Mouse (Mus musculus): ENCODE measurements at regions not wholly inside any gene's neighbourhood (a gene's known extent, or its start where the extent isn't known, plus 50 kb on each side); places are given as distances from the start of the nearest gene placed in this dataset.

DNA sequence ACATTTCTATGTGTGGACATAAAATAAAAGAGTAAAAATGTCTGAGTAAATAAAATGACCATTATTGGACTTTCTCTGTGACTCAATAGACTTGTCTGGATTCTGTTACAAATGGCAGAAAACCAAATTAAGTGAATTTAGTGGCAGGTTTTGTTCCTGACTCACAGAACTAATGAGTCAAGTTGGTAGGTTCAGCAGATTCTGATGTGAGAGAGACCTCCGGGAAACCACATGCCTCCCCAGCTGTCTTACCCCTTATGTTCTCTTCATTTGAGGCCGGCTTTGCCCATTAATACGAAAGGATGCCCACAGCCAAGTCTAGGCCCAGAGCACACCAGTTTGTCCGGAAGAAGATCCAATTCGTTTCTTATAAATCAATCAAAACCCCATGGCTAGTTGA, 59.4 kb upstream of the Rbms1 start:
- Histone ChIP-seq H3K27me3 (ENCODE audit: insufficient read depth, poor library complexity, severe bottlenecking) (peaks cover 20% of the 10 kb centered on the region; the same call in 1 of the 2 replicates), H3K27ac (no peak overlapping the region), H3K4me1 (peaks cover 3% of the 10 kb centered on the region; the same call in 1 of the 2 replicates), H3K4me3 (no peak overlapping the region), H3K9me3 (no peaks in the 10 kb centered on the region; the same call in 1 of the 2 replicates), H3K36me3 (no peaks in the 10 kb centered on the region)
- 91% methylated on average over 5 of the region's 5 CpGs for WGBS
- DNase-seq (ENCODE audit: low spot score) = no peak

DNA sequence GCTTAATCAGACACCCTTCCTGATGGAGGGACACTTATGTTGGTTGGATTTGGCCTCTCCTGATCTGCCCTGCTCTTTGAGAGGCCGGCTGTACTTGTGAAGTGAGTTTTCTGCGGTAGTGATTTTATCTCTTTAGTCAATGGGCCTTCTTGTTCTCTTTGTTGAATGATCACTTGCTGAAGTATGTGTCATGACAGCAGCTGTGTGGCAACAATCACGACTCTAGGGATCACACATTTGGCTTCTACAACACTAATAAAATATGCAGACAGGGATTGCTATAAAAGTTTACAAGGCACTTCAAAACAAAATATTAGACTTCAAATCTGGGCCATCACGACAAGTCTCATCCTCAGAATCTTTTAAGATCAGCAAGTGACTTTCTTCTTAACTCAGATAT, 57.8 kb upstream of the Rbms1 start:
- no peak overlapping the region for H3K27ac ChIP-seq
- DNase-seq (ENCODE audit: low spot score) = no peak
- no peaks in the 10 kb centered on the region; the same call in 1 of the 2 replicates for H3K9me3 ChIP-seq
- no peaks in the 10 kb centered on the region for H3K36me3 ChIP-seq
- H3K4me3 ChIP-seq = no peak overlapping the region
- peaks cover 3% of the 10 kb centered on the region; the same call in 1 of the 2 replicates for H3K4me1 ChIP-seq
- peaks cover 24% of the 10 kb centered on the region; the same call in 1 of the 2 replicates for H3K27me3 ChIP-seq (ENCODE audit: insufficient read depth, poor library complexity, severe bottlenecking)
- WGBS = 34% methylated on average over 4 of the region's 4 CpGs

DNA sequence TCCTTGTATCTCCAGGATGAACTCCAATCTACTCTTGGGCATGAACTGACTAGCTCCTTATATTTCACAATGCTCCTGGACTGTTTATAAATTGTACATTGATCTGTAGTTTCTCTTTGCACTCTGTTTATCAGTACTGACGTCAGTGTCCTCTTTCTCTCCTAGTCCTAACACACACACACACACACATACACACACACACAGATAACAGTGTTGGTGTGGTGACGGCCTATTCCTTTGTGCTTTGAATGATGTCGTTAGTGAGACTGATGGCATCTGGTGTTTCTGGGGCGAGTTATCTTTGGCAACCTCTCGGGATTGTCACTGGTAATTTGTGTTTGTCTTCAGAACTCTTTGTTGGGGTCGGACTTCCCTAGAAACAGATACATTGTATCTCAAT, 50.0 kb upstream of the Rbms1 start:
- WGBS = 10% methylated on average over 6 of the region's 6 CpGs
- Histone ChIP-seq H3K4me1 (0 out of 2 replicates have a peak, but pooled peaks cover 7% of the 10 kb centered on the region), H3K36me3 (0 out of 2 replicates have a peak, but pooled peaks cover 2% of the 10 kb centered on the region), H3K27ac (no peak overlapping the region), H3K27me3 (ENCODE audit: insufficient read depth, poor library complexity, severe bottlenecking) (peaks cover 5% of the 10 kb centered on the region; the same call in 1 of the 2 replicates), H3K4me3 (no peak overlapping the region), H3K9me3 (no peaks in the 10 kb centered on the region)
- DNase-seq (ENCODE audit: low spot score) = no peak
